Mouse (Mus musculus) E14TG2a.4 (cell line): ENCODE measurements around the gene Tmem161a.

Source experiments
- CTCF ChIP-seq: conservative IDR thresholded peaks from 2 replicates; pipeline ENCODE4 v1.5.1; 2014; ENCODE audit warnings: low read length
- NANOG ChIP-seq: IDR thresholded peaks from 2 replicates; pipeline ENCODE4 v1.6.1; 2014; ENCODE audit warnings: borderline replicate concordance, low read length, mixed read lengths
- POU5F1 ChIP-seq: IDR thresholded peaks from 2 replicates; pipeline ENCODE4 v1.6.1; 2014; ENCODE audit warnings: low read length, borderline replicate concordance

DNA sequence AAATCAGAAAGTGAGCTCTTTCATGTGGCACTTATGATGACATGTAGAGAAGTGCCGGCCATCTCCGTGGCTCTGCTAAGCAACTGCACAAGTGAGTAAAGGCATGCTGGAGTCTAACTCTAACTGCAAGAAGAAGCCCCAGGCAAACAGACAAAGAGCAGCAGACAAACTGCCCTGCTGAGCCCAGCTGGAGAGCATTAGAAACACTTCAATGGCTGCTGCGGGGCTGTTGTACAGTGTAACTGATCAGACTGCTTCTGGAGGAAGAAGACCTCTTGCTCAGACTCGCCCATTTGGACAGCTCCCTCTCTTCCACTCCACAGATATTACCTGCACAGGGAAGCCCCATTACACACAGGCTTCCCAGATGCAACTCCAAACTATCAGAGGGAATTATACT is 55.8 kb downstream of the Tmem161a start:
- TF ChIP-seq CTCF (no peak), POU5F1 (no peak), NANOG (no peak)
